Mouse (Mus musculus): ENCODE results near the gene Ms4a8a.

GRCm38 (mm10) chr19:11053277-11053676 lies 27.6 kb downstream of the Ms4a8a start:
- TF ChIP-seq CTCF (IDR thresholded peaks at IDR 0.05; ENCODE audit: insufficient read depth, low read depth, low read length): no peak
- no peak for TF ChIP-seq POLR2A (IDR thresholded peaks at IDR 0.05; ENCODE audit: insufficient read depth, low read depth, low read length)
